Mouse (Mus musculus) cerebellum, adult 2 months (tissue): Measurements from ENCODE around the gene Kalrn. TPM values are rescaled to one million over a fixed set of nuclear protein-coding genes. Genes with fewer than 3 reads are reported as not detected.
"Not testable (repeated sequence)": the region's sequence is repeated elsewhere in the genome, so short reads cannot be mapped to it uniquely, and the experiment has no call there.

Experiments used
- DNase-seq, 2 experiments: peaks; one replicate each; pipeline ENCODE4 v3.0.0; 2021
- H3K27ac ChIP-seq: fragments of 200-500 bp; 2 replicates; pipeline ENCODE4 v1.5.1; 2012; ENCODE audit warnings: low read length, control low read depth, inconsistent platforms; ENCODE audit not compliant: insufficient read depth
- H3K27me3 ChIP-seq: fragments of 200-500 bp; 2 replicates; pipeline ENCODE4 v1.6.1; 2012; ENCODE audit warnings: inconsistent platforms, mild to moderate bottlenecking, low read length, moderate library complexity; ENCODE audit not compliant: control insufficient read depth, insufficient read depth
- H3K4me1 ChIP-seq: fragments of 200-500 bp; 2 replicates; pipeline ENCODE4 v1.6.1; 2011; ENCODE audit warnings: low read length; ENCODE audit not compliant: control insufficient read depth, insufficient read depth
- H3K4me3 ChIP-seq: fragments of 200-500 bp; replicated peaks from 2 replicates; pipeline ENCODE3; 2011; ENCODE audit warnings: mild to moderate bottlenecking, low read depth, low read length, control low read depth; ENCODE audit not compliant: insufficient read depth
- CTCF ChIP-seq: fragments of 200-500 bp; IDR thresholded peaks from 2 replicates; pipeline ENCODE4 v1.5.1; 2011; ENCODE audit warnings: low read depth, mild to moderate bottlenecking, control low read depth, low read length, moderate library complexity, borderline replicate concordance; ENCODE audit not compliant: insufficient read depth
- POLR2A ChIP-seq: fragments of 200-500 bp; IDR thresholded peaks from 2 replicates; pipeline ENCODE4 v1.6.1; 2011; ENCODE audit warnings: low read length, control low read depth, borderline replicate concordance; ENCODE audit not compliant: insufficient read depth
- WGBS: fragments of 180-500 bp; shearing (Covaris S2); methylation state at CpG from one replicate; pipeline ENCODE4 v1.1.7; 2018; 5-methylcytosine and 5-hydroxymethylcytosine counted together
- polyA plus RNA-seq: library from polyadenylated mRNA; depleted of rRNA; stranded (reverse); fragments of >200 nt; gene quantifications from 2 replicates; pipeline ENCODE4 v1.2.3, GENCODE M21; 2012

Gene Kalrn
- polyA plus RNA-seq, 1 experiment: 17.9 TPM

DNA sequence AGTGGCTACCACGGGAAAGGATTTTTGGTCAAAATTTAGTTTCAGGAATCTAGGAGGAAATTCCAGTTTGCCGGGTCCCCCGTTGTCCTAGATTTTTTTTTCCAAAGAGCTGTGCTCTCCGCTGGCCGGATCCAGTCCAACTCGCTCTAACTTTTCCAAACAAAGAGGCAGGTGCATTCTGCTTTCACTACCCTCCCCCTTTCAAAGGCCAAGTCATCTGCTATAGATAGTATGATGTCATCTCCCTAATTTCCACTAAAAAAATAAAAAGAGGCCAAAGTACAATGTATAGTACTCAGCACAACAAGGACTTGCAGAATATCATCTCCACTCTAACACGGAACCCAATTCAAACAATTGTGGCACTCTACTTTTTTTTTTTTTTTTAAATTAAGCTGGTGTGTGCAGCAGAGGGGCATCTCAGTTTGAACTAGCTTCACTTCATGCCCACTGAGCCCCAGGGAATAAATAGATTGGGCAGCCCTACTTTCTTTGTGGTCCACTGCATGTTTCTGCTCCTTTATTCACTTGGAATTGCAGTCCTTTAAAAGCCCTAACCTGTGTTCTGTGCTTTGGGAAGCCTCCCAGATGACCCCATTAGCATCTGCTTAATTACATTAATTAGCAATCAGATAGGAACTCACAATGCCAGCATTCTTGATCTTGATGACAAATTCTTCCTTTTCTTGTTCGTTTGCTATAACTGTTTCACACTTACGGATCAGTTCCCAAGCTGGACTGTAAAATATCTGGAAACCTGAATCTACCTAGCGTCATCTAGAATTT, 489.0 kb downstream of the Kalrn start:
- H3K4me1 ChIP-seq: peaks cover 4% of the 10 kb centered on the region; the same call in 1 of the 2 replicates
- H3K27me3 ChIP-seq: no peaks in the 10 kb centered on the region
- no peak for TF ChIP-seq POLR2A
- no peak for TF ChIP-seq CTCF
- no peak overlapping the region for H3K4me3 ChIP-seq
- no peak for DNase-seq
- no peak overlapping the region for H3K27ac ChIP-seq
- 87% methylated on average over 10 of the region's 10 CpGs for WGBS

DNA sequence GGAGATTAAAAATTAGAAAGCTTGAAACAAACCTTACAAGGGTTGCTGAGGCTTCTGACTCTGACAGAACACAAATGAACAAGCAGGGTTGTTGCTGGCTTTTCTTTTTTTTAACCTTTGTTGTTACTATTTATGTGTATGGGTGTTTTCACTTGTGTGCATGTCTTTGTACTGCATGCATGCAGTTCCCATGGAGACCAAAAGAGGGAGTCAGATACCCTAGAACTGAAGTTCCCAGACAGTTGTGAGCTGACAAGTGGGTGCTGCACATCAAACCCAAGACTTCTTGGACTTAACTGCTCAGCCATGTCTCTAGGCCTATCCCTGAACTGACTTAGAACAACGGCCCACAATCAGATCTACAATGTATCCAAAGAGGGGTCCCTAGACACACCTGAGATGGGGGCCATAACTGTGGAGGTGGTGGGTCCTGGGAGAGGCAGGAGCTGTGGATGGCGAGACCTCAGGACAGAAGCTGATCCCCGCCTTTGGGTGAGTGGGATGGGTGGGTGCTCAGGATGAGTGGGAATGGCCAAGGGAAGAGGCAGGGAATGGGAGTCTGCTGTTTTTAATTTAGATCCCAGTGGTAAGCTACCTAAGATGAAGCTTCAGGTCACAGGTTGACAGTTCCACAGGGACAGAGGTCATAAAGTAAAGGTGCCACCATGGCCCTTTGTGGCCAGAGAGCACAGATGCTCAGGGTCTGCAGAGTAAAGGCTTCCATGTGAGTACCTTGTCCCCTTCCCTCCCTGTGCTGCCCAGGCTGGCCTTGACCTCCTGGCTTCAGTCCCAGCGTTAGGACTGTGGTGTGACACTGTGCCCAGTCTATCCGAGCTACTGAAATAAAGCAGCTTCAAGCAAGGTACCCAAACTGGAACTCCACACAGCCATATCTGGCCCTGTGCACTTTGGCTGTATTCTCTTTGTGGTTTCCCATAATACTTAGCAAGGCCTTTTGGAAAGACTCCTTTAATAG, 490.6 kb downstream of the Kalrn start:
- no peak for TF ChIP-seq POLR2A
- TF ChIP-seq CTCF: no peak
- Histone ChIP-seq H3K4me3 (no peak overlapping the region), H3K27me3 (no peaks in the 10 kb centered on the region), H3K27ac (no peak overlapping the region), H3K4me1 (peaks cover 4% of the 10 kb centered on the region; the same call in 1 of the 2 replicates)
- no peak for DNase-seq
- WGBS: 81% methylated on average over 5 of the region's 5 CpGs

DNA sequence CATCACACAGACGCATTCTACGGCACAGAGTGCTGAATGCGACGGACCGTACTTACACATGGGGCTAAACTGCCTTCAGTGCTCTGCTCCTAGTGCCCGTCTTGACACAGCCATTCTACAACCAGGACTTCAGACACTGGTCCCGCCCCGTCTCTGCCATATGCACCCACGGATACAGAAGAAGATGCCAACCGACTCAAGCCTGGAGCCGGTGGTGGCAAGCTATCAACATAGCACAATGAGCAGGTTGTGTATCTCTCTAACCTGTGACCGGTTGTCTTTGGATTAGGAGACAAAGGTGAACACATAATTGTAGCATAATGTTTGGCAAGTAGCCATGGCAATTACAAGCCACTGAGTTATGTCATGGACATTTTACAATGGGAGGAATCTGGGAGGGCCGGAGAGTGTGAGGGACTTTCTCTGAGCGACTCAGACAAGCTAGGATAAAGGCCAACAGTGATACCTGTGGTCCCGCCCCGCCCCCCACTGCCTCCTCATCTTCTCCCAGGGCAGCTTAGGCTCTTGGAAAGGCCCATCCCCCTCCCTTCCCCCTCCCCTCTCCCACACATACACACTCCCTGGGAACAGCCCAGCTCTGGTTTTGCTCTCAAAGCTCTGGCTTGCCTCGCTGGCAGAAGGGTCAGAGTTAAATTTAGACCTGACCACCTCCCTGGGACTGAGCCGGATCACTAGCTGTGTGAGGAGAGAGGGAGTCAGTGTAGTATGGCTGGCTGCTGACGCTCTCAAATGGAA, 491.5 kb downstream of the Kalrn start:
- Histone ChIP-seq H3K27me3 (no peaks in the 10 kb centered on the region), H3K4me1 (peaks cover 4% of the 10 kb centered on the region; the same call in 1 of the 2 replicates), H3K27ac (no peak overlapping the region), H3K4me3 (no peak overlapping the region)
- TF ChIP-seq CTCF: no peak
- TF ChIP-seq POLR2A: no peak
- DNase-seq: peak in 1 of 2 experiments; percentile 17
- WGBS: 40% methylated on average over 19 of the region's 19 CpGs

DNA sequence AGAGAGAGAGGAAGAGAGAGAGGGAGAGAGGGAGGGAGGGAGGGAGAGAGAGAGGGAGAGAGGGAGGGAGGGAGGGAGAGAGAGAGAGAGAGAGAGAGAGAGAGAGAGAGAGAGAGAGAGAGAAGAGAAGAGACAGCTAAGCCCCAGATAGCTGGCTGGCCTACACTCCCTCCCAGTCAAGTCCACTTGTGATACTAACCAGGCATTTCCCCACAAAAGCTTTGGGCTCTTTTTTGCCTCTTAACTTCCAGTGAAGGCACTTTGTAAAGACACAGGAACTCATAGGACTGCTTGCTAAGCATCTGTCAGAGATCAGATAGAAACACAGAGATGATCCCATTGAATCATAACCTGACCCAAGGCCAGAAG, 492.0 kb downstream of the Kalrn start:
- not testable (repeated sequence) for H3K27me3 ChIP-seq, H3K4me1 ChIP-seq, H3K4me3 ChIP-seq, DNase-seq, H3K27ac ChIP-seq

DNA sequence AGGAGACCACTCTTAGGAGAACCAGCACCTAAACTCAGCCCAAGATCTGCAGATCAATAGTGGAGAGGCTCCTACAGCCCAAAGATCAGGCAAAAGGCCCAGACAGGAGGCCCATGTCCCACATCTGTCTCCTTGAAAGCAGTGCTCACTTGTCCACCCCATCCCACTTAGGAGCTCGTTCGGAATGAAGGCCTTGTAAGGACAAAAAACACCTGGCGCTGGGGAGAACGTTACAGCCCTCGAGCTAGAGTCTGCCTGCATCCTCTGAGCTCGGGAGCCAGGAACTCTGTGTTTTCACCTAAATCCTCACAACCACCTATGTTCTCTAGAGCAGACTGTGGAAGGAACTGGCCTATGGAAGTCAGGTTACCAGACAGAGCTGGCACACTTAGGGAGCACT, 492.5 kb downstream of the Kalrn start:
- no peak for DNase-seq
- Histone ChIP-seq H3K27ac (no peak overlapping the region), H3K4me3 (no peak overlapping the region), H3K27me3 (no peaks in the 10 kb centered on the region), H3K4me1 (peaks cover 4% of the 10 kb centered on the region; the same call in 1 of the 2 replicates)
- 75% methylated on average over 6 of the region's 6 CpGs for WGBS
- no peak for TF ChIP-seq CTCF
- TF ChIP-seq POLR2A: no peak

DNA sequence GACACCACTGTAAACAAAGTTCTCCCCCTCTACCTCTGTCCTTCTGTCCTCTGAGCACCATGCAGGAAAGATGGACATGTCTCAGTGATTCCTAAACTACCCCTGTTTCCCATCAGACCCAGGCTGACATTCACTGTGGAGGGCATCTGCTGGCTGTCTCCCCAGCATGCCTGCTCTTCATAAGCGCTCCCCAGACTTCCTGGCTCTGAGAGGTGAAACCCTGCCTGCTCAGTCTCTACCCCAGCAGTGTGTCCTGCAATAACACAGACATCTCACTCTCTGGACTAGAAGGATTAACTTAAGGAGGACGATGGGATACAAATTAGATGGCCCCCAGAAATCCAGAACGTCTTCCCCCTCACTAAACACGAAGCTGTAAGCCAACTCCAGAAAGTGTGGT, 493.8 kb downstream of the Kalrn start:
- no peaks in the 10 kb centered on the region for H3K27me3 ChIP-seq
- H3K27ac ChIP-seq: no peak overlapping the region
- H3K4me3 ChIP-seq: no peak overlapping the region
- TF ChIP-seq POLR2A: no peak
- no peak for TF ChIP-seq CTCF
- WGBS: 80% methylated on average over 4 of the region's 4 CpGs
- H3K4me1 ChIP-seq: peaks cover 4% of the 10 kb centered on the region; the same call in 1 of the 2 replicates
- no peak for DNase-seq

DNA sequence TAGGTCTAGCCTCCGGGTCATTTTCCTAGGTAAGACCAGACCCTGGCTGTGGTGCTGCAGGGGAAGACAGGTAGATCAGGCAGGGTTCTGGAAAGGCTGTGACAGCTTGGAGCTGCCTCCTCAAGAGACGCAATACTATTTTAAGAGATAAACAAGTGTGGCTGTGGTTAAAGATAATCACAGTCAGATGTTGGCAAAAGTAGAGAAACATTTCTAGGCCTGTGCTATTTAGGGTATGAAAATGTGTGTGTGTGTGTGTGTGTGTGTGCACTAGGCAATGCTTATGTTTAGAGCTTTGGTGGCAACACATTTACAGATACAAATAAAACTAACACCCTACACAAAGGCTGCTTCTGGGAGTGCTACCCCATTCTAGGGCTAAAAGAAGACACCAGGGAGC, 494.6 kb downstream of the Kalrn start:
- Histone ChIP-seq H3K27me3 (no peaks in the 10 kb centered on the region), H3K27ac (no peak overlapping the region), H3K4me3 (no peak overlapping the region), H3K4me1 (peaks cover 4% of the 10 kb centered on the region; the same call in 1 of the 2 replicates)
- no peak for TF ChIP-seq POLR2A
- DNase-seq: no peak
- 71% methylated on average over 2 of the region's 2 CpGs for WGBS
